Mouse (Mus musculus): ENCODE results near the gene Gm49388. TPM values are rescaled to one million over a fixed set of nuclear protein-coding genes. Genes with fewer than 3 reads are reported as not detected.
A peak's percentile ranks its signal among the peaks of the same experiment; 100 is the strongest.

Gm49388 gene
- polyA plus RNA-seq (2015; fragmentation: Nextera tagmentation; extraction: Ambion mirVana) = not detected in 2 replicates

DNA sequence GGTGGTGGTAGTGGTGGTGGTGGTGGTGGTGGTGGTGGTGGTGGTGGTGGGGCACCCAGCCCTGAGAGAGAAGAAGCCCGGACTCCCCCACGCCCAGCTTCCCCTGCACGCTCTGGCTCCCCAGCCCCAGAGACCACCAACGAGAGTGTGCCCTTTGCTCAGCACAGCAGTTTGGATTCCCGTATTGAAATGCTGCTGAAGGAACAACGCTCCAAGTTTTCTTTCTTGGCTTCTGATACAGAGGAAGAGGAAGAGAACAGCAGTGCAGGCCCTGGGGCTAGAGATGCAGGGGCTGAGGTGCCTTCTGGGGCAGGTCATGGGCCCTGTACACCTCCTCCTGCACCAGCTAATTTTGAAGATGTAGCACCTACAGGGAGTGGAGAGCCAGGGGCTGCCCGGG lies at the start of gene Gm49388:
Gene Gm49388, plus strand, starts transcription at position 301 of the 400 bp plus-strand sequence.
- Histone ChIP-seq H3K4me1 (replicated peaks; ENCODE audit: control insufficient read depth, insufficient read depth, low read length) (no peaks in the 10 kb centered on the region), H3K27ac (ENCODE audit: low read depth, low read length) (no peak within 1 kb of the TSS), H3K27me3 (replicated peaks; ENCODE audit: control insufficient read depth, insufficient read depth, low read length) (no peaks in the 10 kb centered on the region), H3K36me3 (ENCODE audit: control insufficient read depth, insufficient read depth) (peaks cover 86% of the 10 kb centered on the region), H3K9ac (ENCODE audit: low read depth, low read length) (no peak within 1 kb of the TSS), H3K4me3 (ENCODE audit: low read depth, low read length) (no peak within 1 kb of the TSS), H3K9me3 (ENCODE audit: control insufficient read depth) (no peaks in the 10 kb centered on the region), H3K4me2 (replicated peaks; ENCODE audit: low read depth) (no peak within 1 kb of the TSS)
- TF ChIP-seq CTCF (IDR thresholded peaks at IDR 0.05; ENCODE audit: low read depth) = no peak
- 95% methylated on average over 7 of the region's 7 CpGs for WGBS
- ATAC-seq = no peak

DNA sequence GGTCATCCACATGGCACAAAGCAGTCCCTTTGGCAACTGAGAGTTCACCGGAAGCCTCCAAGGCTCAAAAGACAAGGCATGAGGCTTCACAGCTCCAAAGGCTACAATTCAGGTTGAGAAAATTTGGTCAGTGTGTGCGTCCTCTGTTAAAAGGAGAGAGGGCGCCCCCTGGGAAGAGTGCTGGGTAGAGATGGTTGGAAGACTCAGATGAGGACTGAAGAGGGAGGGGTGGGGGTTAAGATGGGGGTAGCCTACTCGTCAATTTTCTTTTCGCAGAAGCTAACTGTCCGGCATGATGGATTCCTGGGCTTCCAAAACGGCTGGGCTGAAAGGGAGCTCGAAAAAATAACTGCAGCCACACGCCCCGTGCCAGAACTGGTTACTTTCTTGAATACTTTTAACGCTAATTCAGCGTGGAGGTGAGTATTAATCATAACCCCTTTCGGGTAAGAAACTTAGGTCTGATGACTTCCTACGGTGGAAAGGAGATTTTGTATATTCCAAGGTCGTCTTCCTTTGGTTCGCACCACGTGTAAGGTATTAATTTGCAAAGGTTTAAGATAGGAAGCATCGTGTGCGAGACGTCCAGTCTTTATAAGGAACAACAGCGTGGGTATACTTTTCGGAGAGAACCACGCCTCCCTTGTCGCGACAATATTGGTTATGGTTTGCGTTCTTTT lies 40.9 kb upstream of the Gm49388 start, which contains the start of gene Fbxl19:
Gene Fbxl19, plus strand, starts transcription at position 178 of the 680 bp plus-strand sequence.
- 0 out of 2 replicates have a peak, but pooled peaks cover 2% of the 10 kb centered on the region for H3K4me1 ChIP-seq (replicated peaks; ENCODE audit: control insufficient read depth, insufficient read depth, low read length)
- peak within 1 kb of the TSS; percentile 99 for H3K4me2 ChIP-seq (replicated peaks; ENCODE audit: low read depth)
- TF ChIP-seq CTCF (IDR thresholded peaks at IDR 0.05; ENCODE audit: low read depth) = peak; percentile 81
- peak within 1 kb of the TSS; percentile 62 for H3K27ac ChIP-seq (ENCODE audit: low read depth, low read length)
- ATAC-seq = no peak
- H3K27me3 ChIP-seq (replicated peaks; ENCODE audit: control insufficient read depth, insufficient read depth, low read length) = no peaks in the 10 kb centered on the region
- peaks cover 15% of the 10 kb centered on the region; the same call in 1 of the 2 replicates for H3K36me3 ChIP-seq (ENCODE audit: control insufficient read depth, insufficient read depth)
- under 1% methylated on average over 26 of the region's 26 CpGs for WGBS
- H3K9me3 ChIP-seq (ENCODE audit: control insufficient read depth) = no peaks in the 10 kb centered on the region
- H3K4me3 ChIP-seq (ENCODE audit: low read depth, low read length) = peak within 1 kb of the TSS; percentile 67
- peak within 1 kb of the TSS; percentile 32; the same call in 1 of the 2 replicates for H3K9ac ChIP-seq (ENCODE audit: low read depth, low read length)

DNA sequence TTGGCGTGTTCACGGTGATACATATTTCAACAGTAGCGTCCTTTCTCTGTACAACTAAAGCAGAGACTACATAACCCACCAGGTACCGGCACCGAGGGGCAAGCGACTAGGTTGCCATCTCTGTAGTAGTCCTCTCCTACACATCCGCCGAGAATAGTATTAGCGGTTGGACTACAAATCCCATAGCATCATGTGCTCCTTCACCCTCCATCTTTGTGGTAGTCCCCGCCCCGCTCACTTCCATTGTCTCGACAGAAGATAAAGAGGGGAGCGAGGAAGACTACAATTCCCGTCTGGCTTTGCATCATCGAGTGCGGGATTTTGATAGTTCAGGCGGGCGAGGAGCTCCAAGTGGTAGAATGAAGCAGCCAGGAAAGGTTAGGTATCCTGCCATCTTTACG lies 40.2 kb upstream of the Gm49388 start:
- H3K9me3 ChIP-seq (ENCODE audit: control insufficient read depth) = no peaks in the 10 kb centered on the region
- H3K9ac ChIP-seq (ENCODE audit: low read depth, low read length) = peak overlapping the region; percentile 32; the same call in 1 of the 2 replicates
- H3K27ac ChIP-seq (ENCODE audit: low read depth, low read length) = peak overlapping the region; percentile 62
- under 1% methylated on average over 19 of the region's 19 CpGs for WGBS
- peak overlapping the region; percentile 99 for H3K4me2 ChIP-seq (replicated peaks; ENCODE audit: low read depth)
- H3K4me1 ChIP-seq (replicated peaks; ENCODE audit: control insufficient read depth, insufficient read depth, low read length) = 0 out of 2 replicates have a peak, but pooled peaks cover 2% of the 10 kb centered on the region
- TF ChIP-seq CTCF (IDR thresholded peaks at IDR 0.05; ENCODE audit: low read depth) = no peak
- peak overlapping the region; percentile 67 for H3K4me3 ChIP-seq (ENCODE audit: low read depth, low read length)
- no peaks in the 10 kb centered on the region for H3K27me3 ChIP-seq (replicated peaks; ENCODE audit: control insufficient read depth, insufficient read depth, low read length)
- ATAC-seq = peak; percentile 83
- peaks cover 23% of the 10 kb centered on the region for H3K36me3 ChIP-seq (ENCODE audit: control insufficient read depth, insufficient read depth)

DNA sequence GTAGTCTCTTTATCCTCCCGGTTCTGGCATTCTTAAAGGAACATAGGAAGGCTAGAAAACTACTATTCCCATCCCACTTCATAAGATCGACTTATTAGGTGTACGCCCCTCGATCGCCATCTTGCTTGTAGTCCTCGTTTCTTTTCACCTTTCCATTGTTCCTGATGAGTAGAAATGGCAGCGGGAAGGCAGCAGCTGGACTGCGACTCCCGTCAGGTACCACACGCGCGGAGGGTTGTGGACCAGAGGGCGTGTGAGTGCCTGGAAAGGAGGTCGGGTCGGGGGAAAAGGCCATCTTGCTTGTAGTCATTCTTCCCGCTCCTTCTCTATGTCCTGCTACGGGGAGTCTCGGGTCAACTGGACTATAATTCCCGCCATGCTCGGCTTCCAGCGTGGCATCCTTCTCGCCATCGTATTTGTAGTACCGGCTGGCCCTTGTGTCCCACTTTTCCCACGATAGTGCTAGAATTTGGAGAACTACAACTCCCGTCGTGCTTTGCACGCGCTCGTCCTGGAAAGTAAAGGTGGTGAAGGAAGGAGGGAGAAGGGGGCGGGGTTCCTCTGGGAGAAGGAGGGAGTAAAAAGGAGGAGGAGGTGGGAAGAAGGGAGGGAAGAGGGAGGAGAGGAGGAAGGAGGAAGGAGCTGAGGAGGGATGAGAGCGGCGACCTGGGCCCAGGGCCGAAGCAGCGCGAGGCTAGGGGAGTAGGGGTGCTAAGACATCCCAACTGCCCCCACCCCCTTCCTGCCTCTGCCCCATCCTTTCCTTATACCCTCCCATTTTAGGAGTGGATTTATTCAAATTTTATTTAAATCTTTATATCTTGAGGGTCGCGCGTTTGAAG lies 39.5 kb upstream of the Gm49388 start:
- H3K4me3 ChIP-seq (ENCODE audit: low read depth, low read length) = peak overlapping the region; percentile 67
- WGBS = under 1% methylated on average over 39 of the region's 39 CpGs
- peak; percentile 93 for ATAC-seq
- H3K36me3 ChIP-seq (ENCODE audit: control insufficient read depth, insufficient read depth) = peaks cover 29% of the 10 kb centered on the region
- H3K9me3 ChIP-seq (ENCODE audit: control insufficient read depth) = no peaks in the 10 kb centered on the region
- 0 out of 2 replicates have a peak, but pooled peaks cover 2% of the 10 kb centered on the region for H3K4me1 ChIP-seq (replicated peaks; ENCODE audit: control insufficient read depth, insufficient read depth, low read length)
- H3K4me2 ChIP-seq (replicated peaks; ENCODE audit: low read depth) = peak overlapping the region; percentile 99
- TF ChIP-seq CTCF (IDR thresholded peaks at IDR 0.05; ENCODE audit: low read depth) = no peak
- no peaks in the 10 kb centered on the region for H3K27me3 ChIP-seq (replicated peaks; ENCODE audit: control insufficient read depth, insufficient read depth, low read length)
- H3K9ac ChIP-seq (ENCODE audit: low read depth, low read length) = peak overlapping the region; percentile 56
- peak overlapping the region; percentile 62 for H3K27ac ChIP-seq (ENCODE audit: low read depth, low read length)

DNA sequence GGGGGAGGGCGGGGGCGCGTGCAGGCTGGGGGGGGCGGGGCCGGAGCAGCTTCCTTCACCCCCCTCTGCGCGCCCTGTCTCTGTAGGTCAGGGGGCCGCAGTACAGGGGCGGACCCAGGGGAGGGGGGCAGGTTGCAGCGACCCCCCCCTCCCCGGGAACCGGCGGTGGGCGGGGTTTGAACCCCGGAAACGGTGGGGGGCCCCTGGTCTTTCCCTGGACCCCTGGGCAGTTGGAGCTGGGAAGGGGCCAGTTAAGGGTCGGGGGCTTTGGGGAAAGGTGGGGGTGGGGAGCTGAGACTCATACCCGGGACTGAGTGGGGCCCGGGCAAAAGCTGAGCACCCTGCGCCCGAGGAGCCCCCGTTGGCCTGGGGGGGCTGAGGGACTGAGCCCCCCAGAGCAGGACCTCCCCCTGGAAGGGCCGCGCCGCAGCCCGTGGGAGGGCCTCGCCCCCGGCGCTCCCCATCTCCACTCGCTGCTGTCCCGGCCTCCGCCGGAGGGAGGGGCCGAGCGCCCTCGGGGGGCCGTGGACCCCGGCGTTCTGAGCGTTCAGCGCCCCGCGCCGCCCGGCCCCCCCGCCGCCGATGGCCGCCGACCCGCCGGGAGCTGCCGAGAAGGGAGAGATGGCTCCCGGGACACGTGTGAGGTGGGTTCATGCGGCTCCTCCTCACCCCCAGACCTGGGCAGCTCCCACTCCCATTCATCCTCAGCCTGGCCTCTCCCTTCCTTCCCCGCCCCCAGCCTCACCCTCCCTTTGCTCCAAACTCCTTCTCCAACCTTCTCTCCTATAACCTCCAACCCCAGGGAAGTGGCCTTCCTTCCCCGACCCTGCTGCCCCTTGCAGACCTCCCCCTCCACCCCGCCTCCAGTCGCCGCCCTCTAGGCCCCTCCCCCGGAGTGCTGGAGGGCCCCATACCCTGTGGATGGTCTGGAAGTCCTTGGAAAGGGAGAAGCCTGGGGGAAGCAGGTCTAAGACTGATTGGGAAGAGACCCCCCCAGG lies 38.6 kb upstream of the Gm49388 start:
- H3K36me3 ChIP-seq (ENCODE audit: control insufficient read depth, insufficient read depth) = peaks cover 38% of the 10 kb centered on the region
- peak overlapping the region; percentile 67 for H3K4me3 ChIP-seq (ENCODE audit: low read depth, low read length)
- H3K4me2 ChIP-seq (replicated peaks; ENCODE audit: low read depth) = peak overlapping the region; percentile 99
- H3K9me3 ChIP-seq (ENCODE audit: control insufficient read depth) = no peaks in the 10 kb centered on the region
- 1% methylated on average over 34 of the region's 62 CpGs for WGBS
- H3K4me1 ChIP-seq (replicated peaks; ENCODE audit: control insufficient read depth, insufficient read depth, low read length) = 0 out of 2 replicates have a peak, but pooled peaks cover 2% of the 10 kb centered on the region
- H3K9ac ChIP-seq (ENCODE audit: low read depth, low read length) = peak overlapping the region; percentile 56
- H3K27ac ChIP-seq (ENCODE audit: low read depth, low read length) = no peak overlapping the region
- no peaks in the 10 kb centered on the region for H3K27me3 ChIP-seq (replicated peaks; ENCODE audit: control insufficient read depth, insufficient read depth, low read length)
- TF ChIP-seq CTCF (IDR thresholded peaks at IDR 0.05; ENCODE audit: low read depth) = no peak
- no peak for ATAC-seq

All from intestine, postnatal 0 days (tissue).